Mouse (Mus musculus) embryo, embryonic 11.5 days (tissue): ENCODE measurements around the gene Nell2.

ENCODE experiments used
- DNase-seq: peaks from one replicate; pipeline ENCODE4 v3.0.0-alpha.2; 2012; ENCODE audit warnings: low read depth, low spot score

The Nell2 gene

DNA sequence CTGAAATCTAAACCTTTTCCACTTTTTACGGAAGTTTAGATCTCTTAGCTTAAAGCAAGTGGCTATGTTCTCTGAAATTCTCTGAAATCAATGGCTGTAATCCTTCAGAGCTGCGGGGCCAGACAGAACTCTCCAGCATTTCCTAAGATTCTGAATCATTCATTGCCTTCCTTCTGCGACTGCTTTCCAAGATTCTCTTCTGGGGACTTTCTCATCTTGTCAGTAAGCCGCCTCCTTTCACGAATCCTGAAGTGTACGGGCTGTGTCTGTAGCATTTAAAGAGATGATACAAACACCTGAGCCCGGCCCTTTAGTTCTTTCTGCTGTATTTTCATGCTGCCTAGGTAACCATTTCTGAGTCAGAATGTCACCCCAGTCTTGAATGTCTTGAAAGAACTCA is 428.2 kb downstream of the Nell2 start:
- DNase-seq, result no peak

- no peak for DNase-seq
Measured at GRCm38 (mm10) chr15:95085962-95086361, 442.4 kb downstream of the Nell2 start.

GRCm38 (mm10) chr15:95081654-95082053 is 446.7 kb downstream of the Nell2 start:
- no peak for DNase-seq

DNA sequence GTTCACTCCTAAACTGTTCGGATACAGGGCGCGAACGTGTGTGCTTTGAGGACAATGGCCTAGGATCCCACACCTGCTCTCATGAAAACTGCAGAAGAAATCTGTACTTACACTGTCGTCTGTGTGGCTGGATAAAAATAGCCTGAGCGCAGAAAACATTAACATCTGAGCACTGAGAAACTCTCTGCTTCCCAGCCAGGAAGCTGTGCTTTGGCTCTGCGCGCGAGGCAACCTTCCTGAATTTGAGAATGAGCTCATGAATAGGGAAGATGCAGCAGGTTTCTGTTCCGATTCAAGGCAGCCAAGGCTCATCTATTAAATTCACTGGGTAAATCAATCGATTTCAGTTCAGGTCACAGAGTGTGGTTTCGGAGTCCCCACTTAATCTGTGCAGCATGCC is 453.0 kb downstream of the Nell2 start:
- DNase-seq, result no peak

DNA sequence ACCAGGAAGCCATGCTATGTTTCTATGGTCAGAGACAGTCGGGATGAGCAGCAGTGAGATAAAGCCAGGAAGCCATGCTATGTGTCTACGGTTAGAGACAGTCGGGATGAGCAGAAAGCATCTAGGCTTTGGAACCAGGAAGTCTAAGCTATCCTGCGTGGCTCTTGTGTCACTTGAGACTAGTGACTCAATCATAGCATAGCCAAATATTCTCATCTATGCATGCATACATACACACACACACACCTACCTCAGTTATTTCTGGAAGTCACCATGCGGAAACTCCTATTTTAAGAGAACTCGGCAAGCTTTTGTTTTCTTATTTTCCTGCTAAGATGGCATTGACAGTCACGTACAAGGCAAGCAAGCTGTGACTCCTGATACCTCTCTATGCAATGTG is 457.5 kb downstream of the Nell2 start:
- DNase-seq, result no peak

DNA sequence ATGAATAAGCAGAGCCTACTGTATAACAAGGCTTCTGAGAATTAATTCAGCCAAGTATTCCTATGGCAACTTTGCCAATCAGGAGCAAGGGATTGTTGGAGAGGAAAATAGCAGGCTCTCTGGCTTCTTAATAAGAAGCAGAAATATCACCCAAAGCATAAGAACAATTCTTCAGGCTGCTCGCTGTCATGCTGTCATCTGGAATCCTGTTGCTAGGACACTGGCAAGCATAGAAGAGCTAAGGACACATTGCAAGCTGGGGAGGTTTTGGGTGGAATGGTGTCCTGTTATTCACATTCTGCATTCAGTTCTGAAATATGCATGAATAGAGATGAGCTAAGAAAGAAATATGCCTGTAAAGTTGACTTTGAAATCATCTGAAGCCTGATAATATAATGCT is 459.6 kb downstream of the Nell2 start:
- no peak for DNase-seq

- no peak for DNase-seq
Measured at GRCm38 (mm10) chr15:95068023-95068422, 460.3 kb downstream of the Nell2 start.

DNA sequence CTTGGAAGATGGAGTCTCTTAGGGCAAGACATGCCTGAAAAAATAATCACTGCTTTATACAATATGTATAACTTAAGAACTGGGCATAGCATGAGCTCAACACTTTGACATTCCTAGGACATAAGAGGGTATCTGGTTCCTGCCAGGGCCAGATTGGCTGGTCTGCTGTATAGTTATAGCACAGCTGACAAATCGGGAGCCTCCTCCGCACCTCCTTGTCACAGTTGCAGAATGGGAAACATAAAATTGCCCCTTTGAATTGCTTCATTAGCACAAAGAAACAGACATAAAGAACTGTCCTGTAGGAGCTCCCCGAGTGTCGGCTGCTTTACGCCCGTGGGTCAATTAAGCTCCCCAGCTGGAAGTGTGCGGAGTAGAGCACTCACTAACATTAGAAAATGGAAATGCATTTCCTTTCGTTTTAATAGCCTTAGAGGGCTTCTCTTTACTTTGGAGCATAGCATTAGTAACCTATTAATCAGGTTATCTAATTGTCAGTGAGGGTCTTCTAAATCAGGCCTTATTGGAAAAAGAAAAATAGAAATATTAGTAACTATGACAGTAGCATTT is 473.2 kb downstream of the Nell2 start:
- DNase-seq, result no peak

DNA sequence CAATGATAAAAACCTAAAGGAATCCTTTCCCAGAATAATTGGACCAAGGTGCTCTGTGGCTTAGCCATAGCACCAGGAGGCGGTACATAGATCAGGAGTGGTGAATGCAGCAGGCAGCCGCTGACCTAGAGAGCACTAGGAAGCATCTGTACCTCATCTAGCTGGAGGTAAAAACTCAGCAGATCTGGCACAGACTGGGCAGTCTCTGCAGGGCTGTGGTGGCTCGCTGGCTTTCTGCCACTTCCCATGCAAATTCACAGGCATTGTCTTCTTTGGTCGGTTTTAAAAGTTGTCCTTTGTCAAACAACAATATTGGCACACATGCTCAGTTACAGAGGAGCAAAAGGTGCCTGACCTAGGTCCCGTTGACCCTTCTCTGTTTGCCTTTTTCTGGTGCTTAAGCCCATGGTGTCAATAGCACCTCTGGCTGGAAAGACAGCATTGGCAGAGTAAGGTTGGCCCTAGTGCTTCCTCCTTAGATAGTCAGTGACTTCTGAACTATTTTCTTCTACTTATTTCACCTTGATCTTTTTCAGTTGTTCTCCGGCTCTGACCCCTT is 479.1 kb downstream of the Nell2 start:
- DNase-seq, result no peak

- no peak for DNase-seq
Measured at GRCm38 (mm10) chr15:95047486-95047885, 480.9 kb downstream of the Nell2 start.

DNA sequence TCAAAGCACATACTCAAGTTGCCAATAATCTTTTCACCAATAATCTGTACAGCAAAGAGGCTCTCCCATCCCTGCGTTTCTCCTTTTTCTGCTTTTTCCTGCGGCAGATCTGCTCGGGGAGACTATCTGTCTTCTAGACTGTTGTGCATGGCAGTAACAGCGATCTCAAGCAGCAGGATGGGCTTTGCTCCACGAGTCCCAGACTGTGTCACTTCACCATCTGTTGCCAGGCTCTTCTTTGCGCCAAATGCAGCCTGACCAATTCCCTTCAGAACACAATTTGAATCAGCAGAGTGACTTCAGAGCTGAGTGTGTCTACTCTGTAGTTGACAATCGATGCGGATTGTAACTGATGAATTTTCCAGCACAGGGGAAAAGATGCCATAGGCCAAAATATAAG is 484.3 kb downstream of the Nell2 start:
- DNase-seq, result no peak

DNA sequence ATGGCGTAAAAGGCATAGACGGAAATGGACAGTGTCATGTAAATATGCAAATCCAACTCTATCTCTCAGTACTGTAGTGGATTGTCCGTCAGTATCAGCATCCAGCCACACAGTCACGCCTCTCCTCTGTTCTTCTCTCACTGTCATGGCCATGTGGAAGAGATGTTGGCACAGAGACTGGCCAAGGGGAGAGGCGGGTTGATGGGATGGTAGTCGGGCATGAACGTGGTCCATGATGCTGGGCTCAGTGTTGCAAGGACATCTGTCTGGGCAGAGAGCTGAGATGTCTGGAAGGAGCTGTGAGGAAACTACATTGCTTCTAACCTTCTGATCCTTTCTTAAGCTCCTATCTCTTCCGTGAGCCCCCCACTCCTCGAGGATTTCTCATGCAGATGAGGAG is 485.9 kb downstream of the Nell2 start:
- no peak for DNase-seq

- DNase-seq, result no peak
Measured at GRCm38 (mm10) chr15:95029487-95029875, 498.9 kb downstream of the Nell2 start.

- no peak for DNase-seq
Measured at GRCm38 (mm10) chr15:95028862-95029486, 499.4 kb downstream of the Nell2 start.
